Mouse (Mus musculus): ENCODE measurements at regions not wholly inside any gene's neighbourhood (a gene's known extent, or its start where the extent isn't known, plus 50 kb on each side); places are given as distances from the start of the nearest gene placed in this dataset.

DNA sequence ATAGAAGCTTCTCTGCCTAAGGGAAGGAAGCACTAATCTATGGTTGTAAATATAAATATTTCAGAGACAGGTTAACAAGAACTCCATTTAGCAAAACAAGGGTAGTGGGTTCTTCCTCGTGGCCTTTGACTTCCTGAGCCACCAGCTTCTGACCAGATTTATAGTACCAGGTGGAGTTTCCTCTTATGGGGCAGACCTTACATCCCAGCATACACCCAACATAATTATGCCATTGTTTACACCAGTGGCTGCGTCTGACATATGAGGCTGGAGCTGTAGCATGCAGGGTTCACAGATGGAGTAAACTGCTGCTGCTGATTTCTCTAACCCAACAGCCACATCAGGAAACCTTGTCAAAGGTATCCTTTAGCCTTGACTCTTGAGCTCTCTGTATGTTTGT, 75.5 kb downstream of the Trib2 start:
- Histone ChIP-seq H3K4me2 (ENCODE audit: low read depth) (no peak overlapping the region), H3K9ac (no peak overlapping the region), H3K4me1 (ENCODE audit: insufficient read depth) (no peaks in the 10 kb centered on the region), H3K27me3 (ENCODE audit: insufficient read depth, low read length) (no peaks in the 10 kb centered on the region), H3K27ac (ENCODE audit: low read depth, low read length) (no peak overlapping the region), H3K36me3 (ENCODE audit: insufficient read depth) (no peaks in the 10 kb centered on the region), H3K4me3 (ENCODE audit: low read depth, low read length) (no peak overlapping the region), H3K9me3 (ENCODE audit: low read length) (no peaks in the 10 kb centered on the region)
- no peak for TF ChIP-seq CTCF (IDR thresholded peaks at IDR 0.05; ENCODE audit: low read depth)
- 84% methylated on average over 2 of the region's 2 CpGs for WGBS
- no peak for DNase-seq
- no peak for ATAC-seq

- Histone ChIP-seq H3K9me3 (ENCODE audit: low read length) (no peaks in the 10 kb centered on the region), H3K9ac (no peak overlapping the region), H3K27ac (ENCODE audit: low read depth, low read length) (no peak overlapping the region), H3K4me1 (ENCODE audit: insufficient read depth) (no peaks in the 10 kb centered on the region), H3K36me3 (ENCODE audit: insufficient read depth) (no peaks in the 10 kb centered on the region), H3K4me2 (ENCODE audit: low read depth) (no peak overlapping the region), H3K4me3 (ENCODE audit: low read depth, low read length) (no peak overlapping the region), H3K27me3 (ENCODE audit: insufficient read depth, low read length) (no peaks in the 10 kb centered on the region)
- ATAC-seq (no peak), DNase-seq (no peak)
- 50% methylated on average over 4 of the region's 4 CpGs for WGBS
- no peak for TF ChIP-seq CTCF (IDR thresholded peaks at IDR 0.05; ENCODE audit: low read depth)
These were observed 77.7 kb downstream of the Trib2 start for GRCm38 (mm10) chr12:15738989-15739388.

DNA sequence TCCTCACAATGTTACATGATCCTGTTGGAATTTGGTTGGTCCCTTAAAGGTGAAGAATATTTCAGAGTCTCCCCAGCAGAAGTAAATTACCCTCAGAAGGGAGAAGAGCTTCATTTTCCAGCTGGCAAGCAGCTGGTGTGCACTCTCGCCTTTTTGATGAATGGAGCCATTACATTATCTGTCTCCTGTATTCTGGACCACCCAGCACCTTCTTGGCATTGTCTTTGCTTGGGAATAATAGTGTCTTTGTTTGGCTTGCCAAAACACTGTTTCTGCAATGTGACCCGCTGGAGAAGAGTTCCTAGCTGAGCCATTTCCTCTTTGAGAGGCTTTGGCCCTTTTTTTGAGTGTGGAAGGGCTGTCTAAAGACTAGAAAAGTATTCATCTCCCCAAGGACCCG, 85.5 kb downstream of the Trib2 start:
- 28% methylated on average over 3 of the region's 3 CpGs for WGBS
- Histone ChIP-seq H3K36me3 (ENCODE audit: insufficient read depth) (no peaks in the 10 kb centered on the region), H3K4me2 (ENCODE audit: low read depth) (no peak overlapping the region), H3K4me3 (ENCODE audit: low read depth, low read length) (no peak overlapping the region), H3K27me3 (ENCODE audit: insufficient read depth, low read length) (no peaks in the 10 kb centered on the region), H3K9ac (no peak overlapping the region), H3K9me3 (ENCODE audit: low read length) (no peaks in the 10 kb centered on the region), H3K4me1 (ENCODE audit: insufficient read depth) (no peaks in the 10 kb centered on the region), H3K27ac (ENCODE audit: low read depth, low read length) (no peak overlapping the region)
- DNase-seq (peak; percentile 40), ATAC-seq (peak; percentile 40; the same call in 1 of the 2 replicates)
- no peak for TF ChIP-seq CTCF (IDR thresholded peaks at IDR 0.05; ENCODE audit: low read depth)

DNA sequence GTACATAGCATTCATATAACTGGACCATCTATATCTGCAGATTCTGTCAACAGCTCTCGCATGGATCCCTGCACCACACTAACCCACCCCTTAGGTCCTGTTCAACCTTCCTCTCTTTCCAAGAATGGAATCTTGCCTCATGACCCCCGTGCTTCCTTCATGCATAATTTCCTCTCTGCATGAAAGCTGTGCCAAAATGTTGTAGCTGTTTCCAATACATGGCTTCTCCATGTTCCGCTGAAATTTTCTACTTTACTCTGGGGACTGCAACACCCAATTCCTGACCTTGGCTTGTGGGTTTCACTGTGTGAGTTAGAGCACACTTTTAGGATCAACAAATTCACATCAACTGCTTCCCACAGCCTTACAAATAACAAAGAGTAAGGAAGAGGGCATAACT, 87.0 kb downstream of the Trib2 start:
- Histone ChIP-seq H3K9me3 (ENCODE audit: low read length) (no peaks in the 10 kb centered on the region), H3K4me3 (ENCODE audit: low read depth, low read length) (no peak overlapping the region), H3K36me3 (ENCODE audit: insufficient read depth) (no peaks in the 10 kb centered on the region), H3K9ac (no peak overlapping the region), H3K27me3 (ENCODE audit: insufficient read depth, low read length) (no peaks in the 10 kb centered on the region), H3K27ac (ENCODE audit: low read depth, low read length) (no peak overlapping the region), H3K4me1 (ENCODE audit: insufficient read depth) (no peaks in the 10 kb centered on the region), H3K4me2 (ENCODE audit: low read depth) (no peak overlapping the region)
- ATAC-seq = no peak
- no peak for TF ChIP-seq CTCF (IDR thresholded peaks at IDR 0.05; ENCODE audit: low read depth)
- DNase-seq = no peak
- WGBS = 77% methylated on average over 3 of the region's 3 CpGs

- ATAC-seq = no peak
- H3K27me3 ChIP-seq (ENCODE audit: insufficient read depth, low read length) = no peaks in the 10 kb centered on the region
- no peak overlapping the region for H3K9ac ChIP-seq
- no peak overlapping the region for H3K27ac ChIP-seq (ENCODE audit: low read depth, low read length)
- no peaks in the 10 kb centered on the region for H3K9me3 ChIP-seq (ENCODE audit: low read length)
- no peak overlapping the region for H3K4me2 ChIP-seq (ENCODE audit: low read depth)
- no peak for TF ChIP-seq CTCF (IDR thresholded peaks at IDR 0.05; ENCODE audit: low read depth)
- no peak overlapping the region for H3K4me3 ChIP-seq (ENCODE audit: low read depth, low read length)
- WGBS = 76% methylated on average over 6 of the region's 6 CpGs
- no peak for DNase-seq
- H3K36me3 ChIP-seq (ENCODE audit: insufficient read depth) = no peaks in the 10 kb centered on the region
- no peaks in the 10 kb centered on the region for H3K4me1 ChIP-seq (ENCODE audit: insufficient read depth)
These were observed 93.2 kb downstream of the Trib2 start for GRCm38 (mm10) chr12:15723529-15723928.

DNA sequence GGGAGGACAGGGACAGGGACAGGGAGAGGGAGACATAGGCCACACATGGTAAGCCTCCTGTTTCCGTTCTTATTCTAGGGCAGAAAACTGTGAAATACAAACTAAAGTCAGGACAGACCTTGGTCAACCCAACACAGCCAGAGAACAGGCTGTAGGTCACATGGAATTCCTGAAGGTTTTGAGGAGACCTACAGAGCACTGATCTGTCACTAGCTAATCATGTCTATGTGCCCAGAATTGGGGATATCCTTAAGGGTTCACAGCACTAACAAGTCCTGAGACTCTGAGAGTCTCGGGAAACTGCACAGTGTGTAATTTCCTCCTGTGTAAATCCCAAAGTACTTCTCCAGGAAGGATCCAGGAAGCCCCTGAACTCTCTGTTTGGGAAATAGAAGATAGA, 94.6 kb downstream of the Trib2 start:
- H3K4me3 ChIP-seq (ENCODE audit: low read depth, low read length) = no peak overlapping the region
- no peak for DNase-seq
- H3K4me1 ChIP-seq (ENCODE audit: insufficient read depth) = no peaks in the 10 kb centered on the region
- H3K27me3 ChIP-seq (ENCODE audit: insufficient read depth, low read length) = no peaks in the 10 kb centered on the region
- H3K9me3 ChIP-seq (ENCODE audit: low read length) = no peaks in the 10 kb centered on the region
- no peak overlapping the region for H3K27ac ChIP-seq (ENCODE audit: low read depth, low read length)
- H3K36me3 ChIP-seq (ENCODE audit: insufficient read depth) = no peaks in the 10 kb centered on the region
- 83% methylated on average over 2 of the region's 2 CpGs for WGBS
- H3K9ac ChIP-seq = no peak overlapping the region
- TF ChIP-seq CTCF (IDR thresholded peaks at IDR 0.05; ENCODE audit: low read depth) = no peak
- H3K4me2 ChIP-seq (ENCODE audit: low read depth) = no peak overlapping the region
- ATAC-seq = no peak

DNA sequence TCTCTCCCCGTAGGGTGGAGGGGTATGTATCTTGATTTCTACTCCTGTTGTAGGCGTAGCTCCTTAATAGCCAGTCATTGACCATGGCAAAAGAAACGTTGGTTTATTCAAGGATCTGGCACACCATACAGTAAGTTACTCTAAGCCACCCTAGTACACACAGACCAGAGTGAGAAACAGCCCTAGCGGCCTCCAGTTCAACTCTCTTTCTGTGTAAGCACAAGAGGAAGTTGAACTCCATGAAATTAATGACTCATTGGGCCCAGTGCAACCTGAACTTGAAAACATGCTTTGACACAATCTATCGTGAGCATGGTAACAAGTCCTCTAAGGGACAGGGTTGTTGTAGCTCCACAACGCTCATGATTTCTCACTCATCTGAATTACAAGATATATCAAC, 96.6 kb downstream of the Trib2 start:
- Histone ChIP-seq H3K36me3 (ENCODE audit: insufficient read depth) (no peaks in the 10 kb centered on the region), H3K4me2 (ENCODE audit: low read depth) (no peak overlapping the region), H3K27ac (ENCODE audit: low read depth, low read length) (no peak overlapping the region), H3K4me1 (ENCODE audit: insufficient read depth) (no peaks in the 10 kb centered on the region), H3K27me3 (ENCODE audit: insufficient read depth, low read length) (no peaks in the 10 kb centered on the region), H3K9me3 (ENCODE audit: low read length) (no peaks in the 10 kb centered on the region), H3K9ac (no peak overlapping the region), H3K4me3 (ENCODE audit: low read depth, low read length) (no peak overlapping the region)
- ATAC-seq (no peak), DNase-seq (no peak)
- 86% methylated on average over 6 of the region's 6 CpGs for WGBS
- no peak for TF ChIP-seq CTCF (IDR thresholded peaks at IDR 0.05; ENCODE audit: low read depth)

GRCm38 (mm10) chr12:15718827-15719226, 97.9 kb downstream of the Trib2 start:
- Histone ChIP-seq H3K27me3 (ENCODE audit: insufficient read depth, low read length) (no peaks in the 10 kb centered on the region), H3K9ac (no peak overlapping the region), H3K4me3 (ENCODE audit: low read depth, low read length) (no peak overlapping the region), H3K36me3 (ENCODE audit: insufficient read depth) (no peaks in the 10 kb centered on the region), H3K27ac (ENCODE audit: low read depth, low read length) (no peak overlapping the region), H3K4me2 (ENCODE audit: low read depth) (no peak overlapping the region), H3K4me1 (ENCODE audit: insufficient read depth) (no peaks in the 10 kb centered on the region), H3K9me3 (ENCODE audit: low read length) (no peaks in the 10 kb centered on the region)
- no peak for DNase-seq
- ATAC-seq = no peak
- 57% methylated on average over 1 of the region's 1 CpGs for WGBS
- no peak for TF ChIP-seq CTCF (IDR thresholded peaks at IDR 0.05; ENCODE audit: low read depth)
